Mouse (Mus musculus) lung, adult 2 months (tissue): Measurements from ENCODE around the gene Mzf1. TPM values are rescaled to one million over a fixed set of nuclear protein-coding genes. Genes with fewer than 3 reads are reported as not detected.

Source experiments
- DNase-seq: peaks from one replicate; pipeline ENCODE4 v3.0.0; 2022
- H3K4me1 ChIP-seq: fragments of 200-500 bp; 2 replicates; pipeline ENCODE4 v1.6.1; 2011; ENCODE audit warnings: low read length; ENCODE audit not compliant: control insufficient read depth, insufficient read depth
- H3K4me3 ChIP-seq: fragments of 200-500 bp; replicated peaks from 2 replicates; pipeline ENCODE3; 2011; ENCODE audit warnings: low read depth, mild to moderate bottlenecking, control low read depth, low read length; ENCODE audit errors: extremely low read depth
- CTCF ChIP-seq: fragments of 200-500 bp; IDR thresholded peaks from 2 replicates; pipeline ENCODE4 v1.5.1; 2011; ENCODE audit warnings: mild to moderate bottlenecking, low read length, control low read depth; ENCODE audit not compliant: insufficient read depth
- POLR2A ChIP-seq: fragments of 200-500 bp; IDR thresholded peaks from 2 replicates; pipeline ENCODE4 v1.6.1; 2011; ENCODE audit warnings: low read depth, mild to moderate bottlenecking, control low read depth, low read length, borderline replicate concordance; ENCODE audit errors: extremely low read depth
- WGBS: fragments of 180-500 bp; shearing (Covaris S2); methylation state at CpG from one replicate; pipeline ENCODE4 v1.1.7; 2018; 5-methylcytosine and 5-hydroxymethylcytosine counted together
- polyA plus RNA-seq: library from polyadenylated mRNA; depleted of rRNA; stranded (reverse); fragments of >200 nt; gene quantifications from 2 replicates; pipeline ENCODE4 v1.2.3, GENCODE M21; 2012; rRNA removed

The Mzf1 gene
- polyA plus RNA-seq, 1 experiment: 2.3 TPM

GRCm38 (mm10) chr7:13007341-13008092, 47.0 kb downstream of the Mzf1 start:
- TF ChIP-seq POLR2A: no peak
- TF ChIP-seq CTCF: no peak
- Histone ChIP-seq H3K4me3 (no peak overlapping the region), H3K4me1 (no peaks in the 10 kb centered on the region; the same call in 1 of the 2 replicates)
- WGBS: 71% methylated on average over 57 of the region's 57 CpGs
- DNase-seq: no peak

- DNase-seq: no peak
- TF ChIP-seq POLR2A (no peak), CTCF (no peak)
- WGBS: 79% methylated on average over 10 of the region's 10 CpGs
- Histone ChIP-seq H3K4me1 (no peaks in the 10 kb centered on the region; the same call in 1 of the 2 replicates), H3K4me3 (no peak overlapping the region)
Observed at GRCm38 (mm10) chr7:13006531-13006930, 48.0 kb downstream of the Mzf1 start.

DNA sequence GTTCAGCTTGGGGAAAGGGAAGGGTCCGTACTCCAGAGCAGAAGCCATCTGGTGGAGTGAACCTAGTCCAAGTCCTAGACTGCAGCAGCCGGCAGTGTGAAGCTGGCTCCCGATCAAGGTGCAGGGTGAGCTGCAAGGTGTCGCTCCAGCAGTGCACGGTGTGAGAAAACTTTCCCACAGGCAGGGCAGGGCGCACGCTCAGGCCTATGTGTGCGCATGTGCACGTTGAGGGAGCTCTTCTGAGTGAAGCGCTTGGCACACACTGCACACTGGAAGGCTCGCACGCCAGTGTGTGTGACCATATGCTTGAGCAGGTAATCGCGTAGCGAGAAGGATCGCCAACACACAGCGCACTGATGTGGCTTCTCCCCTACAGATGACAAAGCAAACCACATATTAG, 48.6 kb downstream of the Mzf1 start:
- DNase-seq: no peak
- TF ChIP-seq POLR2A (no peak), CTCF (no peak)
- Histone ChIP-seq H3K4me1 (no peaks in the 10 kb centered on the region; the same call in 1 of the 2 replicates), H3K4me3 (no peak overlapping the region)
- WGBS: 89% methylated on average over 17 of the region's 17 CpGs

GRCm38 (mm10) chr7:13003380-13003779, 51.2 kb downstream of the Mzf1 start:
- no peak for DNase-seq
- 84% methylated on average over 5 of the region's 5 CpGs for WGBS
- no peak overlapping the region for H3K4me3 ChIP-seq
- TF ChIP-seq CTCF: no peak
- TF ChIP-seq POLR2A: no peak
- H3K4me1 ChIP-seq: no peaks in the 10 kb centered on the region

DNA sequence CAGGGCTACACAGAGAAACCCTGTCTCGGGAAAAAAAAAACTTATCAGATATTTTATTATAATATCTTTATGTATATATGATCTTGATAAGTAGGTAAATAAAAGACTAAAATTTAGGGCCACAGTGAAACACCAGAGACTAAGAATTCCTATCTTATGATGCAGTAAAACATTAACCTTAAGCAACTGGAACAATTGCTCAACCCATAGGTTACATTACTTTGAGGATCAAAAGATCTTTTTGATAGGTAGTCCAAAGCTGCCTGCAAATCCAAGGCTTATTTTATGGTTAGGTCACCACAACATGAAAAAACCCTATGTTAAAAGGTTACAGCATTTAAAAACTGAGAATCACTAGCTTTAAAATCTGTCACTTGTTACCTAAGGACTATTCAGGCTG, 53.0 kb downstream of the Mzf1 start:
- 54% methylated on average over 1 of the region's 1 CpGs for whole genome bisulfite sequencing
- Histone ChIP-seq H3K4me3 (no peak overlapping the region), H3K4me1 (no peaks in the 10 kb centered on the region)
- no peak for TF ChIP-seq POLR2A
- TF ChIP-seq CTCF: no peak
- no peak for DNase-seq

DNA sequence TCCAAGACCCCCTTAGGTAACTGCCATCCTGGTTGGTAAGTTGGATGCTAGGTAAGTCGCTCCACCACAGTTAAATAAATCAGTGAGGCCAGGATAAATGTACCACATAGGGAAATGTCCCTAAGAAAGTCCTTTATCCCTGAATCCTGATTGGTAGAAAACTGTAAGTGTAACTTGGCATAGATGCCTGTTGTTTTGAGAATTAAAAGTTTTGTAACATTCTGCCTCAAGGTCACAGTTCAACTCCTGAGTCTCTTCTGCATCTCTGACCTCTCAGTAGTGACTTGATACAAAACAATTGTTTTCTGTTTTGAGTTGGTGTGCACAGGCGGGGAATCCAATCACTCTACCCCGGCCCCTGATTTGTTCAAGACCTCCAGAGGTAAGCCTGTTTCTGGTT, 55.7 kb downstream of the Mzf1 start, which contains the start of gene Trim28:
Gene Trim28 (plus strand): TSS at position 264 of the 400 bp plus-strand sequence.
- DNase-seq: no peak
- 88% methylated on average over 3 of the region's 3 CpGs for WGBS
- TF ChIP-seq CTCF (no peak), POLR2A (no peak)
- H3K4me1 ChIP-seq: no peaks in the 10 kb centered on the region
- no peak within 1 kb of the TSS for H3K4me3 ChIP-seq

- no peak for DNase-seq
- H3K4me3 ChIP-seq: no peak within 1 kb of the TSS
- no peaks in the 10 kb centered on the region for H3K4me1 ChIP-seq
- 69% methylated on average over 5 of the region's 5 CpGs for WGBS
- TF ChIP-seq CTCF (no peak), POLR2A (no peak)
Observed at GRCm38 (mm10) chr7:12998053-12998452, 56.5 kb downstream of the Mzf1 start, which contains the start of gene Slc27a5. Gene Slc27a5, minus strand, starts transcription at chr7:12998192.

GRCm38 (mm10) chr7:12997230-12997629, 57.3 kb downstream of the Mzf1 start:
- H3K4me3 ChIP-seq: no peak overlapping the region
- TF ChIP-seq CTCF (no peak), POLR2A (no peak)
- no peaks in the 10 kb centered on the region for H3K4me1 ChIP-seq
- no peak for DNase-seq
- WGBS: 66% methylated on average over 5 of the region's 5 CpGs

DNA sequence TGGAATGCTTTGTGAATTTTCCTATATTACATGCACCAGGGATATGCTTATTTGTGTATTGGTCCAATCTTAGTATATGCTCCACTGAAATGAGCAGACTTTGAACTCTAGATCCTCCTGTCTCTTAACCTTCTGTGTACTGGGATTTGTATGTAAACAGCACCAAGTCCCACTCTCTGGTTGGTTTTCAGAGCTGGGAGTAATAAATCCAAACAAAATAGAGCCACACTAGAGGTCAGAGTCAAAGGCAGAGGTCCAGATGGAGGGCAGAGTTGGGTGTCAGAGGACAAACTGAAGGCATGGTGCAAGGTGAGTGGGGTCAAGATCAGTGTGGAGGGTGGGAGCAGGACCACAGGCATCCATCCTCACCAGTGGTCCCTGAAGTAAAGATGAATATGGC, 58.7 kb downstream of the Mzf1 start:
- no peak for DNase-seq
- H3K4me1 ChIP-seq: no peaks in the 10 kb centered on the region
- no peak overlapping the region for H3K4me3 ChIP-seq
- TF ChIP-seq POLR2A: no peak
- no peak for TF ChIP-seq CTCF

DNA sequence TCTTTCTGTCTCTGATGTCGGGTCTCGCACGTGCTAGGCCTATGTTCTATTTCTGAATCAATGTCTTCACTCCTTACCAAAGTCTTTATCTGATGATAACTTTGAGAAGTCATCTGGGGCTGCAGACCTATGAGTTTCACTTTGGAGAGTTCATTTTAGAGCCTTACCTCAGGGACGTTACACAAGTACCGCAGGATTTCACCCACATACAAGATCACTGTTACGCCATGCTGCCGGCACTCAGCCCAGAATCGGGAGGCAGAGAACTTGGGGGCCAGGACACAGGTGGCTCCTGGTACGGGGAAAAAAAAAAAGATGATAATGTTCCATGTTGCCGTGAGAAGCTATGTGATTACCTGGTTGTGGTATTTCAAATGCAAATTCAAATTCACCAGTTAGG, 61.4 kb downstream of the Mzf1 start:
- Histone ChIP-seq H3K4me3 (no peak overlapping the region), H3K4me1 (no peaks in the 10 kb centered on the region)
- TF ChIP-seq CTCF (no peak), POLR2A (no peak)
- WGBS: 86% methylated on average over 10 of the region's 10 CpGs
- no peak for DNase-seq

Other genes with a start within 250 kb of the Mzf1 start
- 0.91 and 2.1 TPM in 2 replicates for gene Zfp329, start 235.9 kb downstream of the Mzf1 start, polyA plus RNA-seq
- gene Zfp110, start 220.0 kb downstream of the Mzf1 start, polyA plus RNA-seq: 8.9 and 12.1 TPM in 2 replicates
- gene Zfp128, start 173.6 kb downstream of the Mzf1 start, polyA plus RNA-seq: 0.74 and 1.2 TPM in 2 replicates
- 8.4 and 8.5 TPM in 2 replicates for gene Zscan22, start 156.9 kb downstream of the Mzf1 start, polyA plus RNA-seq
- 1,316 and 1,420 TPM in 2 replicates for gene Rps5, start 132.5 kb downstream of the Mzf1 start, polyA plus RNA-seq
- gene Rnf225, start 127.3 kb downstream of the Mzf1 start, polyA plus RNA-seq: 2.3 and 7.0 TPM in 2 replicates
- gene Zfp324, start 88.9 kb downstream of the Mzf1 start, polyA plus RNA-seq: 6.1 and 6.8 TPM in 2 replicates
- 5.3 and 7.4 TPM in 2 replicates for gene Zfp446, start 76.9 kb downstream of the Mzf1 start, polyA plus RNA-seq
- 0.20 and 0.75 TPM in 2 replicates for gene Slc27a5, start 56.6 kb downstream of the Mzf1 start, polyA plus RNA-seq
- gene Trim28, start 55.6 kb downstream of the Mzf1 start, polyA plus RNA-seq: 170 and 214 TPM in 2 replicates
- 23.5 and 30.7 TPM in 2 replicates for gene Zbtb45, start 44.7 kb downstream of the Mzf1 start, polyA plus RNA-seq
- gene Chmp2a, start 20.0 kb downstream of the Mzf1 start, polyA plus RNA-seq: 68.5 and 93.5 TPM in 2 replicates
- 82.5 and 143 TPM in 2 replicates for gene Ube2m, start 16.5 kb downstream of the Mzf1 start, polyA plus RNA-seq
- not detected in 2 replicates for gene Vmn1r85, start 40.4 kb upstream of the Mzf1 start, polyA plus RNA-seq
- not detected in 2 replicates for gene Vmn1r86, start 65.2 kb upstream of the Mzf1 start, polyA plus RNA-seq
- not detected in 2 replicates for gene Vmn1r87, start 85.4 kb upstream of the Mzf1 start, polyA plus RNA-seq
- gene Vmn1r88, start 104.8 kb upstream of the Mzf1 start, polyA plus RNA-seq: not detected in 2 replicates
- not detected in 2 replicates for gene Vmn1r89, start 158.3 kb upstream of the Mzf1 start, polyA plus RNA-seq
- gene Lig1, start 222.5 kb upstream of the Mzf1 start, polyA plus RNA-seq: 4.4 and 4.7 TPM in 2 replicates
- 5.3 and 6.0 TPM in 2 replicates for gene Zswim9, start 224.0 kb upstream of the Mzf1 start, polyA plus RNA-seq